Mouse (Mus musculus) spleen, adult 12 weeks (tissue): ENCODE results near the gene Rangrf.
"Not testable (repeated sequence)": the region's sequence is repeated elsewhere in the genome, so short reads cannot be mapped to it uniquely, and the experiment has no call there.

Source experiments
- DNase-seq: peaks from one replicate; pipeline ENCODE4 v3.0.0; 2022; ENCODE audit warnings: low spot score

Rangrf gene

GRCm38 (mm10) chr11:68979320-68979733 is 4.3 kb upstream of the Rangrf start:
- DNase-seq, result no peak

DNA sequence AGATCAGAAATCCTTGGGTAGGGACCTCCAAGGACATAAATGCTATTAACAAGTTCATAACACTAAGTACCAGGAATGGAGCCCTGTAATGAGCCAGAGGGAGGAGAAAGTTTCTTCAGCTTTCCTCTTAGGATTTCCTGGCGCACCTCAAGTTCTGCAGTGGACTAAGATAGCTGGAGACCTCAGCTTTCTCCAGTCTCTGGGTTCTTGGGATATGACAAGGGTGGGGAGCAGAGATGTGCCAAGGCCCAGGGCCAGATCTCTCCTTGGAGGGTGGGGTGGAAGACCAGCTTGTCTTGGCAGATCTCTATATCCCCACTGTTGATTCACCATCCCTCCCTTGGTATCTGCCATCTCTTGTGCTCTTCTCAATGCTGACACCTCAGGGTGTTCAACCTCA is 616 bp upstream of the Rangrf start:
- no peak for DNase-seq

DNA sequence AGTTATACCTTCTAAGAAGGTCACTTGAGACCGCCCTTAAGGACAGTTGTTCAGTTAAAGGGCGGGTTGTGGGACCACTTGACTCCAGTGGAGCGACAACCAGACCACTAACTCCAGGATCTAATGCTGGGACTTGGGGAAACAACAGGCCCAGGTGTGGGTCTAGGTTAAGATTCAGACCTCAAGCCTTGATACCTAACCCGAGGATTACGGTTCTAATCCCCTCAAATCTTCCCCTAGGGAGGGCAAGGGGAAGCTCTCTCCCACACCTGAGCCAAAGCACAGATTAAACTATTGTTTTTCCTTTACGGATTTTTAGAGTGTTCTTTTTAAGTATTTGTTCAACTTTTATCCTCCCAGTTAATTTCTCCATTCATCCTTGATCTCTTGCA is 930 bp downstream of the Rangrf start:
- DNase-seq, result no peak

- DNase-seq, result peak; percentile 67
Measured at GRCm38 (mm10) chr11:68973250-68974058, 1.5 kb downstream of the Rangrf start.

DNA sequence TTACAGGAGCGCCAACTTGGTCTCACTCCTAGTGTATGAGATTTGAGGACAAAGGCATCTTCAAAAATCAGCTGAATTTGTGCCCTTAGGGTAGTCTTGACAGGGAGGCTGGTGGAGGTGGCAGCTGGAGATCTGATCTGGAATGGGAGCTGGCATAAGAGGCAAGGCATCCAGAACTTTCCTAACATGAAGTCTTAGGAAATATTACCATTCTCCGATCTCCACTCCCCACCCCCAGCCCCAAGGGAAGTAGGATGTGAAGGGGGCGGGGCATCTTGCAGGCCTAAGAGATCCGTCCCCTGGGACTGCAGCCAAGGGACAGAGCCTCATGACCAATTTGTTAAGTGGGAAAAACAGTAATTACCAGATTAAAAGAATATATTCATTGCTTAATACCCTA is 4.8 kb downstream of the Rangrf start:
- no peak for DNase-seq

DNA sequence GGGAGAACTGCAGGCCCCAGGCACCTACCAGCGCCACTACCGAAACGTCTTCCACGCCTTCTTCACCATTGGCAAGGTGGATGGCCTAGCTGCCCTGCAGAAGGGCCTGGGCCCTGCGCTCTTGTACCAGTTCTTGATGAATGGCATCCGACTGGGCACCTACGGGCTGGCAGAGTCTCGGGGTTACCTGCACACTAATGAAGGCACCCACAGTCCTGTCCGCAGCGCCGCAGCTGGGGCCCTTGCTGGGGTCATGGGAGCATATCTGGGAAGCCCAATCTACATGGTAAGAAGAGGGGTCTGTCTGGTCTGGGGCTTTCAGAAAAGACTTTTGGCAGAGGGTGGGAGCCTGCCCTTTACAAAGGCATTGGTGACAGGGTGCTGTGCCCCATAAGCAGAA is 6.2 kb downstream of the Rangrf start:
- no peak for DNase-seq

GRCm38 (mm10) chr11:68967337-68968282 is 7.4 kb downstream of the Rangrf start, which contains the start of gene Slc25a35:
TSS of gene Slc25a35 (plus strand) at chr11:68968131.
- peak; percentile 85 for DNase-seq

DNA sequence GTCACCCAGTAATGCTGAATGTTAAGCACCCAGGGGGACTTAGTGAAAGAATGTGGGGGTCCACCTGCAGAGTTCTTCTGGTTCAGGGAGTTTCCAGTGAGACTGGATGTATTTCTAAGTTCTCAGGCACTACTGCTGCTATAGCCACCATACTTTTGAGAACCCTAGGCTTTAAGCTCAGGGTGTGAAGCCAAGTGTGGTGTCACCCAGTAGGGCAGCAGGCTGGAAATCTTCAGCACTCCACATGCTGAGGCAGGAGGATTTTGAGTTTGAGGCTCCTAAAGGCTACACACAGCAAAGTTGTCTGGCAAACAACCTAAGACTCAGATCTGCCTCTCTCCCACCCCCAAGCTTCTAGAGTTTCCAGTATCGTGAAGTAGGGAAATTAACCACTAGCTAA is 8.4 kb downstream of the Rangrf start:
- no peak for DNase-seq

DNA sequence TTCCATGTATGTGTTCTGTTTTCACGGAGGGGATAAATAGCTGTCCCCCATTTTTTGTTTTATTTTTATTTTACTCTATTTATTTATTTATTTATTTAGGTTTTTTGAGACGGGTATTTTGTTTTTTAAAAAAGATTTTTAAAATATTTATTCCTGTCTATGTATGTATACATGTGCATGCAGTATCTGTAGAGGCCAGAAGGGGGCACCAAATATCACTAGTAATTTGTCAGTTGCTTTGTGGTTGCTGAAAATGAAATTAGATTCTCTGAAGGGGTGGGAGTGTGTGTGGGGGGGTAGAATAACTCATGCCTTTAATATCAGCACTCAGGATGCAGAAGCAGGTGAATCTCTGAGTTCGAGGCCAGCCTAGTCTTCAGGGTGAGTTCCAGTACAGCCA is 9.1 kb downstream of the Rangrf start:
- peak; percentile 49 for DNase-seq

DNA sequence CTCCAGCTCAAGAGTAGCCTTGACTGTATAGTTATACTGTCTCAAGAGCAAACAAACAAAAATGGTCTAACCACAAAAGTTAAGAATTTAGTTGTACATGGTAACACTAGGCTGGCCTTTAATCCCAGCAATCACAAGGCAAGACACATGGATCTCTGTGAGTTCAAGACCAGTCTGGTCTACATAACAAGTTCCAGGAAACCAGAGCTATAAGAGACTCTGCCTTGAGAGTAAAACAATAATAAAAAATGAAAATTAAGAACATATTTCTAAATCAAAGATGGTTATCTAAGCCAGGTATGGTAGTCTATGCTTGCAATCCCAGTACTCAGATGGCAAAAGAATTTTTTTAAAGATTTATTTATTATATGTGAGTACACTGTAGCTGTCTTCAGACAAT is 9.9 kb downstream of the Rangrf start:
- DNase-seq, result no peak

GRCm38 (mm10) chr11:68963405-68963804 is 11.6 kb downstream of the Rangrf start:
- DNase-seq, result no peak

DNA sequence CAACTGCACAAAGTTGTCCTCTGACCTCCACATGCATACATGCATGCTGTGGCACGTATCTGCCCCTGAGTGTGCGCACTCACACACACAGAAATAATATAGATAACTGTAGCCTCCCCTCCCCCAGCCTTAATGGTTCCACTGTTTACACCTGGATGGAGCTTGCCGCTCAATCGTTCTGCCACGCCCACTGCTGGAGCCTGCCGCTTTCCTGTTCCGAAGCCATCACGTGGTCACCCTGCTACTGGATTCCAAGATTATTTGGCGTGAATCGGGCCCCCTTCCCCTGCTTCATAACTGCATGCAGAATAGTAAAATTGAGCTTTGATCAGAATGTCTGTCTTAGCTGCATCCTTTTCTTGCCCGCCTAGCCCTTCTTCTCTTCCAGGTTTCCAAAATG is 12.8 kb downstream of the Rangrf start:
- DNase-seq, result not testable (repeated sequence)

DNA sequence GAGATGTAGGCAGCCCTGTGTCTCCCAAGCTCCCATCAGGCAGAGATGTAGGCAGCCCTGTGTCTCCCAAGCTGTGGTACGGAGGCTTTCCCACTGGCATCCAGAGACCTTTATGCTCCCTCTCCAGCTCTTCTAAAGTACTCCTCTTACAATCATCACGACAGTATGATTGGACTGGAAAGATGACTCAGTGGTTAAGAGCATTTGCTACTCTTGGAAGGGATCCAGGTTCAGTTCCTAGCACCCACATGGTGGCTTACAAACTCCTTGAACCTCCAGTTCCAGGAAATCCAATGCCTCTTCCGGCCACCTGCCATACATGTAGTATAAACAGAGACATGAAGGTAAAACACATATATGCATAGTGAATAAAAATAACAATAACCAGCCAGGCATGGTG is 13.4 kb downstream of the Rangrf start:
- DNase-seq, result no peak

DNA sequence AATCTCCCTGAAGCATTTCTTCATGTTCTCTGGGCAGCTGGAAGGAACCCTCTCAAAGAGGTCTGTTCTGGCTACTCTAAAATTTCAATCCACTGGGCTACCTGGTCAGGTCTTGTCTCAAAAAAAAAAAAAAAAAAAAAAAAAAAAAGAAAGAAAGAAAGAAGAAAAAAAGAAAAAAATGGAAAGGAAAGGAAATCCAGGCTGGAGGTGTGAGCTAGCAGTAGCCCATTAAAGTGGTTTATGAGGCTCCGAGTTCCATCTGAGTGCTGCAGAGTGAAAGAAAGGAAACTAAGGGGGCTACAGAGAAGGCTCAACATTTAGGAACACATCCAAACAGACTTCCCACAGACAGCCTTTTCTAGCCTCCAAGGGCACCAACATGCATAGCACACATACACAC is 17.0 kb downstream of the Rangrf start:
- no peak for DNase-seq

DNA sequence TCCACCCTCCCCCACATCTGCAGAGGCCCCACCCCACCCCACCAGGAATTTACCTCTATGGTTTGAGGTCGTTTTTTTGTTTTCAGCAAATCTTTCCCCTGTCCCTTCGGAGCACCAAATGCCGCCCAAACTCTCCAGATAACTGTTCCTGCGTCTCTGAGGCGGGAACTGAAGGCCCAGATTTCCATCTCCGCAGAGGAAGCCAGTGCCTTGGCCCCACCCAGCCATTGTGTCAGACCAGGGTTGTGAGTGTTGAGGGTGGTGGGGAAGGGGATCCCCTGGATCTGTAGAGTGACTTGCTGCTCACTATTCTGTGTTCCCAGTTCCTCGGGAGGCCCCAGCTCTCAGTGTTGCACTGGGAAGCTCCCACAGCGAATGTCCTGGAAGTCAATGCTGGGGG is 17.7 kb downstream of the Rangrf start, which contains the start of gene Arhgef15:
Gene Arhgef15 (minus strand): TSS at position 173 of the 400 bp plus-strand sequence.
- no peak for DNase-seq

DNA sequence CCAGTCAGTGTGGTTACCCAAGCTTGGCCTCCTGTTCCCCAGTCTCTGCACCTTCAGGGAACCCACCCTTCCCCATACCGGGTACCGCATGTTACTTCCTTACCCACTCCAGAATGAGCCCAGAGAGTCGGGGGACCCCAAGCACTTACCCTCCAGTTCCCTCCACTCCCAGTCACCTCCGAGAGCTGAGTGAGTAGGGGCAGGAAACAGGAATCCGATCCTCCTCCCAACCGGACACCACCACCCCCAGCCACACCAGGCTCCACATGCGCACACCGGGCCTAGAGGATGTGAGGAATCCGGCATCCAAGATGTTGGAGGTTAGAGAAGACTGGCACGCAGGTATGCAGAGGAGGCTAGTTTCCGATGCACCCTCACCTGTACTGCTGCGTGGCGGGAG is 18.3 kb downstream of the Rangrf start:
- no peak for DNase-seq

- no peak for DNase-seq
Measured at GRCm38 (mm10) chr11:68956107-68956506, 18.9 kb downstream of the Rangrf start.

GRCm38 (mm10) chr11:68955473-68955872 is 19.5 kb downstream of the Rangrf start:
- no peak for DNase-seq

- no peak for DNase-seq
Measured at GRCm38 (mm10) chr11:68954408-68954807, 20.6 kb downstream of the Rangrf start.

GRCm38 (mm10) chr11:68953903-68954302 is 21.1 kb downstream of the Rangrf start:
- DNase-seq, result no peak

DNA sequence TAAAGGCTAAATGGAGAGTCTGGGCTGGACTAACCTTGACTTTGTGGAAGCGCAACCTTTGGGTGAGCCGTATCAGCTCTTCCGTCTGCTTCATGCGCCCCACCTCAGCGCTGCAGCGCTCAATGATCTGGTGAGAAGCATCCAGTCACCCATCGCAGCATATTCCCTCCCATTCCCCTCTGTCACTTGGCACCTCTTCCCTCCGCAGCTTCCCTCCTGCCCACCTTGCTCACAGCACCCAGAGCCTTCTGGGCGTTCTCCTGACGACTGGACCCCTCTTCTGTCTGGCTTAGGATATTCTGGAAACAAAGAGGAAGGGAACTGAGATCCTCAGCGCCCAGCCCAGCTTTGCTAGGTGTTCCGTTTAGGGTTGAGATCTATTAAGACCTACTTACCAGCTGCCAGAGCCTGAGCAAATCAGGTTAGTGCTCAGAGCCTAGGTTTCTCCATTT is 27.4 kb downstream of the Rangrf start:
- DNase-seq, result no peak

GRCm38 (mm10) chr11:68946806-68947440 is 28.1 kb downstream of the Rangrf start:
- no peak for DNase-seq
